Mouse (Mus musculus): ENCODE data around the gene Wdr91.

Gene Wdr91

DNA sequence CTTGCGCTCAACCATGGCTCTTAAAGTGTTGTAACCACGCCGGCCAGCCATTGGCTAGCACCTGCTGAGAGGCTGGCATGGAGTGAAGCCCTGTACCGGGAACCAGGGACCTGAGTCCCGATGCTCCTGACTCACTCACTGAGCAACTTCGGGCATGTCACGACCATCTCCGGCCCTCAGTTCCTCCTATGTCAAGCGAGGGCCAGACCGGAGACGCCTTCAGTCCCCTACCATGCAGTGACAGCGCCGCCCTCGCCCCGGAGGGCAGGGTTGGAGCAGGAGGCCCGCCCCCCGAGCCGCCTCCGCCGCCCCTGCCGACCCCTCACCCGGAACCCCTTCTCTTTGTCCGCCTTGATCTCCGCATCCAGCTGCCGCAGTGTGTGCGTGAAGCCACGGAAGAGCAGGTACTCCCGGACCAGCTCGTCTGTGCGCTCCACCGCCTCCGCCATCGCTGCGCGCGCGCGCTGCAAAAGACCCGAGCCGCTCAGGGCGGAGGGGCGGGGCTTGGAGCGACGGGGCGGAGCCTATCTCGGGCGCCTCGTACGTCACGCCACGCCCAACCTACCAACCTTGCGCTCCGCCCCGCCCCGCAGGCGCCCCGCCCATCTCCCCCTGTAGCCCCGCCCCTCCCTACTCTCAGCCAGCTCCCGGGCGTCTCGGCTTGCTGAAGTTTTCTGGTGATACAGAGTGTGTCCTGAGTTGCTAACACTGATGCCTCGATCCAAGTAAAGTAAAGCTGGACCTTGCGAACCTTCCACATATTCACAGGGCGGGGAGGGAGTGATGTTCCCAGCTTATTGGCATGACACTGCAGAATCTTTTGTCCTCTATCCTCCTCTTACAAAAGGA is at the start of gene Wdr91:
Wdr91 (minus strand) TSS at position 506 of the 849 bp plus-strand sequence.
- peak; percentile 91 to 95 for DNase-seq

- no peak for DNase-seq
These were observed 48.5 kb upstream of the Wdr91 start for GRCm38 (mm10) chr6:34959131-34959530.

- DNase-seq = no peak
These were observed 45.2 kb upstream of the Wdr91 start for GRCm38 (mm10) chr6:34955862-34956241.

- DNase-seq = peak; percentile 49 to 65
These were observed 44.5 kb upstream of the Wdr91 start for GRCm38 (mm10) chr6:34954926-34955861.

GRCm38 (mm10) chr6:34951956-34952667 is 41.4 kb upstream of the Wdr91 start:
- DNase-seq = peak; percentile 55 to 61

- DNase-seq = no peak
These were observed 40.8 kb upstream of the Wdr91 start for GRCm38 (mm10) chr6:34951518-34951917.

- no peak for DNase-seq
These were observed 37.8 kb upstream of the Wdr91 start for GRCm38 (mm10) chr6:34948461-34948860.

DNA sequence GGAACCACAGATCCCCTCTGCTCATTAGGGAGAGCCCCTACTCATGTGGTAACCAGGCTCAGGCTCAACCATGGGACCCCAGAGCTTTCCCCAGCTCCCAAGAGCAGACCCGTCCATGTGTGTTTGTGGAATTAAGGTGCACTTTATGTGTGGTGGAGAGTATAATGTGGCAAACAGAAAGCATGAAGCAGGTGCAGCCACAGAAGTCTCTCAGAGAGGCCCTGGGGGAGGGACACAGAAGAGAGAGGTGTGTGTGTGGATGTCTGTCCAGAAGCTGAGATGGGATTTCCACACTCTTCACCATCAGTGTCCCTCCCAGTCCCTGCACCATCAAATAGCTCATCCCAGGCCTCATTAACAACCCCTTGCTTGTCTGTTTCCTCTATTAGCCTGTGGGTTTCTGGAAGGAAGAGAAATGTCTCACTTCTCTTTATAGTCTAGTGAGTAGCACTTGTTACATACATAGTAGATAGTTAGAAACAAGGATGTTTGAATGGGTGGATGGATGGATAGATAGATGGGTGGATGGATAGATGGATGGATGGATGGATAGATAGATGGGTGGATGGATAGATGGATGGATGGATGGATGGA is 35.9 kb upstream of the Wdr91 start:
- DNase-seq = no peak

- no peak for DNase-seq
These were observed 32.8 kb upstream of the Wdr91 start for GRCm38 (mm10) chr6:34943499-34943898.

DNA sequence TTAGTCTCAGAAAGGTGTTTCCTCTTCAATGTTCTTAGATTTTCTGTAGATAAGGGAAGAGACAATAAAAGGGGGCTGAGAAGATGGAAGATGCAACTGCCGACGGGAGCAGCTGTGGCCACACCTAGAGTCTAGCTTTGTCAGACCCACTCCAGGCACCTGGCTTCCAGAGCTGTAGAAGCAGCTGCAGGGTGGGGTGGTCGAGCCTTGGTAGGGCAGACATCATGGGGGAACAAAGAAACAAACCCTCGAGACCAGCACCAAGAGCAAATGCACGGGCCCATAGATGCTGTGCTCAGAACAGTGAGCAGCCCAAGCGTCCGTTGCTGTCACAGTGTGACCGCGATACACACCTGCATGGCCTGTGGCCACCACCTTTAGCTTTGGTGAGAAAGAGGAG is 31.8 kb upstream of the Wdr91 start:
- peak; percentile 62 to 84 for DNase-seq

DNA sequence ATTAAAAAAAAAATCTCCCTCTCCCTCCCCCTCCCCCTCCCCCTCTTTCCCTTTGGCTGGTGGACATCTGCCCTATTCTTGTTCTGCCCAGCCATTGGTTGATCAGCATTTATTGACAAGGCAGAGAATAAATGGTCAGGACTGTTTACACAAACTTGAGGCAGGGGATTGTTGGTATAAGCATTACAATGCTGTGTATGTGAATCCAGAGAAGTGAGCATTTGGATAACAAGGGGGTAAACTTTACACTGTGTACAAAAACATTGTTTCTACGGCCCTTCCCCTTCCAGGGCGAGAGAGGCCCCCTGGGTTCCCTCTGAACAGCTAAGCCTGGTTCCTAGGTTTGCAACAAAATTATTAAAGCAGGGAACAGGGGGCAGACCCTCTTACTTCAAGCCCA is 30.8 kb upstream of the Wdr91 start:
- DNase-seq = no peak

- peak in 1 of 2 experiments; percentile 62 for DNase-seq
These were observed 28.8 kb upstream of the Wdr91 start for GRCm38 (mm10) chr6:34939451-34939850.

GRCm38 (mm10) chr6:34938929-34939325 is 28.3 kb upstream of the Wdr91 start:
- no peak for DNase-seq

- no peak for DNase-seq
These were observed 27.7 kb upstream of the Wdr91 start for GRCm38 (mm10) chr6:34938280-34938928.

GRCm38 (mm10) chr6:34936743-34937142 is 26.1 kb upstream of the Wdr91 start:
- DNase-seq = no peak

GRCm38 (mm10) chr6:34932633-34933032 is 22.0 kb upstream of the Wdr91 start:
- DNase-seq = no peak

DNA sequence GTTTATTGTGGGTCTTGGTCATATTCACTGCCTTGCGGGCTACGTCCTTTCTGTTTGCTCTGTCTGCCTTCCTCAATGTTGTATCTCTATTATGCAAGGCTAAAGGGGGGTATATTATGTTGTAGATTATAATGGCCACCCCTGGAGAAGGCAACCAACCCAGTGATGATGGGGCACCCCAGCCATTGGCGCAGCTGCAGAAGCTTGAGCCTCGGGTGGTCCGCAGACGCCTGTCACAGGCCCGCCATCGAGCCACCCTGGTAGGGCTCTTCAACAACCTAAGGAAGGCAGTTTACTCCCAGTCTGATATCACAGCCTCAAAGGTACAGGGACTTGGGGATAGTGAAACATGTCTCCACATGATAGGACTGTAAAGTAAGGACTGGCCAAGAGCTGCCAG is 16.9 kb upstream of the Wdr91 start:
- DNase-seq = no peak

DNA sequence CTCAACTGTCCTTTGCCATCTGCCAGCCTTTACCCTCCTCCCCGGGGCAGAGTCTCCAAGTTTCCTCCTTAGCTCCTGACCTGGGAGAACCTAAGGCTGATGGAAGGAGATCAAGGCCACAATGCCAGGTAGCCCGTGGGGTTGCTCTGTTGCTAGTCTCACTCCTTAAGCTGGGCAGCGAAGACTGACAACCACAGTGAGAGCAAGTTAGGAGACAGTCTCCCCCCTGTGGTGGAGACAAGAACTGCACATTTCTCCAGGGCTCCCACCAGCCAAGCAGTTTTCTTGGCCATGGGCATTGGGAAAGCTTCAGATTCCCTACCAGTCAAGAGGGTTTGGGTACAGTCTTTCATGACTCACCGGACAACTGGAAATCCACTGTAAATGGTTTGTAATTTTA is 16.5 kb upstream of the Wdr91 start:
- DNase-seq = peak; percentile 62 to 68

DNA sequence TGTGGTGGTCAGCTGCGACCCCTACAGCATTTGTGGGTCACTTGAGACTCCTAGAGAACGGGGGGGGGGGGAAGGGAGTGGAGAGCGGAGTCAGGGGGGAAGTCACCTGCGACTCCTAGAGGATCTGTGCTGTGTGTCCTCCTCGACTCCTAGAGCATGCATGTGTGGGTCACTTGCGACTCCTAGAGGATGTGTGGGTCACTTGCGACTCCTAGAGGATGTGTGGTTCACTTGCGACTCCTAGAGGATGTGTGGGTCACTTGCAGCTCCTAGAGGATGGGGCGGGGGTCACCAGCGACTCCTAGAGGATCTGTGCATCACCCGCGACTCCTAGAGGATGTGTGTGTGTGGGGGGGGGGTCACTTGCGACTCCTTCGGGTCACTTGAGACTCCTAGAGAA is 11.3 kb upstream of the Wdr91 start:
- peak in 1 of 2 experiments; percentile 15 for DNase-seq

- no peak for DNase-seq
These were observed 10.0 kb upstream of the Wdr91 start for GRCm38 (mm10) chr6:34920631-34921030.

GRCm38 (mm10) chr6:34919956-34920355 is 9.3 kb upstream of the Wdr91 start, which contains the start of gene Stra8:
Gene Stra8, plus strand, starts transcription at chr6:34920163.
- no peak for DNase-seq

GRCm38 (mm10) chr6:34919146-34919545 is 8.5 kb upstream of the Wdr91 start:
- DNase-seq = no peak
